Mouse (Mus musculus): ENCODE measurements around the gene Ap3d1.

Gene Ap3d1

DNA sequence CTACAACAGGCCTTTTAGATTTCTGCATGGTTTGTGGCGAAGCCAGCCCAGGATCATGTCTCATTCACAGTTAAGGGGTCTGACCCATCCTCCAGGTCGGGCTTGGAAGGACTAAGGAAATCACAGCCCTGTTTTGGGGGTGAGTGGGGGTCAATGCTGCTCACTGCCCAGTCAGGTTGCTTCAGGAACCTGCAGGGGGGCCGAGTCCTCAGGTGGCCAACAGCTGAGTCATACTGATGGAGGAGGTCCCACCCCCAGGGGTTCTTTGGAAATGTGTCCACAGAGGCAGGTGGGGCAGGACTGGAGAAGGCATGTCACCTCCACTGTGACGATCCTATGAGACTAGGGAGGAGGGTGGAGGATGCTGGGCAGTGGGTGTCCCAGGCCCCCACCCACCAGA is 76.6 kb downstream of the Ap3d1 start:
- DNase-seq (ENCODE audit: low read depth): no peak

DNA sequence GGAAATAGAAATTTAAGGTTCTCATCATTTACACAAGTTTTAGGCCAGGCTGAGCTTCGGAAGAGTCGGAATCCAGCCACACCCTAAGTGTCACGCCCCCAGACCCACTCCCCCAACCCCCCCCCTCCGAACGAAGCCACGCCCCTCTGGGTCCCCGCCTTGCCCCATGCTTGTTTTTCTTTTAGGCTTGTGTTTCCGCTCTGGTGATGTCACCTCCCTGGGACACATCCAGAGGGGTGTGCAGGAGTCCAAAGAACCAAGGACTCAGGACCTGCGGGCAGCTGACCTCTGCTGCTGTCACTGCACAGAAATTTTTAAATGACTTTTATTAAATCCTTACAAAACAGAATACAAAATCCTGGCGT is 77.1 kb downstream of the Ap3d1 start:
- DNase-seq (ENCODE audit: low read depth): no peak

DNA sequence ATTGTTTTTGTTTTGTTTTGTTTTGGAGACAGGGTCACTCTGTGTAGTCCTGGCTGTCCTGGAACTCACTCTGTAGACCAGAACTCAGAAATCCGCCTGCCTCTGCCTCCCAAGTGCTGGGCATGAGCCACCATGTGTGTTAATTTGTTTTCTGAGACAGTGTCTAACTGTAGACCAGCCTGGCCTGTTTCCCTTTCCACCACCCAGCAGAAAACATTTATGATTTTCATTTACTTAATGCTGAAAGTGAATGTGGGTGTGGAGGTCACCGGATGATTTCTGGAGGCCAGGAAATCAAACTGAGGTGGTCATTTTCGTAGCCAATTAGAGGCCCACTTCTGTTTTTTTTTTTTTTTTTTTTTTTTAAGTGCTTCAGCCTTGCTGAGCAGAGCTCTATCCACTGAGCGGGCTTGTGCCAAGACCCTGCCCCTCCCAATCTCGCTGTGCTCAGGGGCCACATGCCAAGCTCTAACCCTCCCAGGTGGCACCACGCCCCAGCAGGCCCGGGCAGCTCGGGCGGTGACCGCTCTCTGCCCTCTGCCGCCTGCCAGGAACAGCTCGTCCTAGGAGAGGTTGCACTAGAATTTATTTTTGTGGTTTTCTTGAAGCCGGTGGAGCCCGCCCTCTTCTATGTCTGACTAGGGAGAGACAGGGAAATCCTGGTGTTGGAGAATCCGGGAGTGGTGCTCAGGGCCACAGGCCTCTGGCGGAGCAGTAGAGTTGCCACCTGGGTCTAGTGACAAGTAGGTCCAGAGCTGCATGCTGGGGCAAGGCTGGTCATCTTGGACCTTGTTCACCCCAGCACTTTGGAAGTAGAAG is 77.7 kb downstream of the Ap3d1 start:
- DNase-seq (ENCODE audit: low read depth): no peak

DNA sequence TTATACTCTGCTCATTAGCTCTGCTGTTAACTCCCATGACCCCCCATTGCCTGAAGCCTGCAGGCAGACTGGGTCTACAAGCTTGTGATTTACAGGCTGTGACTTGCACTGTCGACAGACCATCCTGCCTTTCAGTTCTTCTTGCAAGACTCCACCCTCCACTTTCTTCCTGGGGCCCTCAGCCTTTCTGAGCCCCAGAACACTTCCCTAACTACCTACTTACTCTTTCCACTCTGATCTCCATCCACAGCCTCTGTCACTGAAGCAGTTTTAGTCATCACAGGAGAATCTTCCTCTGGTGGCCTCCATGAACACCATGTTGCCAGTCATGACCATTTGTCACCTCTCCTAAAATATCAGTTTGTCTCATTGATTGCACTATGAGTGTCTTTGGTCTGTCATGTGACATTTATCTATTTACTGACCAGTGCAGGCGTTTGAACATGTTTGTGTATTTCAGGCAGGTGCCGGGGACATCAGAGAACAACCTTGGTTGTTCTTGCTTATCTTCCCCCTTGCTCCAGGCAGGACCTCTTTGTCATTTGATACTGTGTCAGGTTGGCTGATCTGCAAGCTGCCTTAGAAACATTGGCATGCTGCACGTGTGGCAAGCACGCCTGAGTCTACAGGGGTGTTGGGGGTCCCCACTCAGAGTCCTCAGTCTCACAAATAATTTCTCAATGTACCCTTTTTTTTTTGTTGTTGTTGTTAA is 78.4 kb downstream of the Ap3d1 start:
- no peak for DNase-seq (ENCODE audit: low read depth)

DNA sequence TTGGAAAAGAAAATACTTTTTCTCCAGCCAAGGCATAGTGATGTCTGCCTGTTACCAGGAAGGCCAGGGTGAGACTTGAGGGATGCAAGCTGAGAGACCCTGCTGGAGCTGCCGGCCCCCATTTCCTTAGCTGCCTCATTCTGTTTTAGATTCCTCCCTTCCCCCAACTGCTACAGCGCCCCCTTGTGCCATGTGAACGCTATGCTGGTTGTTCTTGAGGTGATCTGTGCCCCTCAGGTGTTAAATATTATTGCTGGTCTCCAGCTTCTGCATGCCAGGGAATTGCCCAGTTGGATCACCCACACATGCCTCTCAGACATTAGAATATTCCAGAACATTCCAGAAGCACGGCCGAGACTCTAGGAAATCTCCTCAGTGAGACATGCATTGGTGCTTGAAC is 80.9 kb downstream of the Ap3d1 start:
- DNase-seq (ENCODE audit: low read depth): no peak

DNA sequence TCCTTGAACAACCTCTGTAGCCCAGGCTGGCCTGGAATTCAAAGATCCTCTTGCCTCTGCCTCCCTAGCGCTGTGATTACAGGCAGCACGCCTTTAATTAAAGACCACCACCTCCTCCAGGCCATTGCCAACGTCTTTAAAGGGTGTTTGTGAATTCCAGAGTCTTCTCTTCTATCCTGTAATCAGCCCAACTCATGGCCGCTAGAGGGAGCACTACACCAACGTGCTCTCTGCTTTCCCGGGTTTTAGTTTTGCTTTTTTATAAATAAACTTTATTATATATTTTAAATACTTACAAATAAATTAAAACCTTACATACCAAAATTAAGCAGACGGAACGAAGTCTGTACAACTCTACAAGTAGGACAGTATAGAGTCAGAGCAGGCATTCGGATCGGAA is 82.9 kb downstream of the Ap3d1 start:
- no peak for DNase-seq (ENCODE audit: low read depth)

DNA sequence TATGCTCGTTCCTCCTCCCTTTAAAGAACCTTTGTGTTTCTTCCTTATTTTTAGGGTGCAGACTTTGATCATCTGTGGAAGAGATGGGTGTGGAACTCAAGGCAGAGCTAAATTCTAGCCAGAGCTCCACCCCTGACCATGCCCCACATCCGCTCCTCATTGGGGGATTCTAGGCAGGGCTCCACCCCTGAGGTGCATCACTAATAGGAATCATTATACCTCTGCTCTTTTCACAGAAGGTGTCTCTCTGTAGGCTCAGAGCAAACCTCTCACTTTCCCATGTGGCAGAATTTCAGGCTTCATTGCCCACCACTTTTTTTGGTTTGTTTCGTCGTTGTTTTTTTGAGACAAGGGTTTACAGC is 83.2 kb downstream of the Ap3d1 start:
- no peak for DNase-seq (ENCODE audit: low read depth)

DNA sequence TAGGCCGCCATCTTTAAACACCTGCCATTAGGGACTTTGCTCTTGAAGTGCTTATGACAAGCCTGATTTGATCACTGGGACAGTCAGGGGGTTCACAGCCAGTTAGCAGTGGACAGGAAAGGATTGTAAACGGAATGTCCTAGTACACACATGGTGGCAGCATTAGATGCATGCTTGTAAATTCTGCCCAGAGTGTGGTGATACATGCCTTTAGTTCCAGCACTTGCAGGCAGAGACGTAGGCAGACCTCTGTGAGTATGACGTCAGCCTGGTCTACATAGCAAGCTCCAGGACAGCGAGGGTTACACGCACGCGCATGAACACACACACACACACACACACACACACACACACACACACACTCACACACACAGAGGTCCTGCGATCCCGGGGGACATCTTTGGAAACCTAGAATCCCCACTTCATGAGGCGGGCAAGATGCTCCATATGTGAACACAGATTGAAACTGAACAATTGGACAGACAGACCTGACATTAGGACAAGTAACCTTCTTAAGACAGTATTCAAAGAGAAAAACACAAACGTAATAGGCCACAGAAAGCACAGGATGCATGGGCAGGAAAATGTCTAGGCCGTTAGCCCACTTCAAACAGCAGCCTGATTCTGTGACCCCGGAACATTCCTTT is 83.7 kb downstream of the Ap3d1 start:
- DNase-seq (ENCODE audit: low read depth): no peak
